In the genomic region with DNA sequence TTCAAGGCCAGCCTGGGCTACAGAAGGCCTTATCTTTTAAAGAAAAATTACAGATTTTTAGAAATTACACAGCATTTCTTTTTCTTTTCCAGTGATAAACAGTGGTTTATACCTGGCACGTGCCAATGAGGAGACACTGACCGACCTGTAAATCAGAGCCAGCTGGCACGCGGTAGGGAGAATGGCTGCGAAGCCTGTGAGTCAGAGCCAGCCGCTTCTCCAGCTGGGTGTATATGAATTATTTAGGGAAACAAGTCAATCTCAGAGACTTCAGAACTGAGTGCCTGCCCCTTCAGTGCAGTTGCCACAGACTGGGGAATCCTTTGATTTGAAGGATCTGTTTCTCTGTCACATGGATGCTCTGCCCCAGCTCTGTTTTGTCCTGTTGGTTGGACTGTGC, we compare ENCODE assay signal across 20 mouse cellular contexts. TPM values are rescaled to one million over a fixed set of nuclear protein-coding genes. Genes with fewer than 3 reads are reported as not detected.
DNase-seq lines count a peak whose midpoint lies in the region; ATAC-seq and TF ChIP-seq lines count a peak whose summit lies in the region.
"Had no signal": no experiment of that assay in that cellular context is flagged by ENCODE, and none has a peak within 500 bp of the region (broad histone marks: within the 10 kb centered on the region; RNA-seq: fewer than 3 reads in every experiment).

No protein-coding gene starts in this region.

- no peaks in the 10 kb centered on the region for H3K27me3 ChIP-seq in liver, adult 2 months (ENCODE audit: control insufficient read depth, insufficient read depth, low read length)
- H3K27me3 ChIP-seq in liver, embryonic 12.5 days (replicated peaks): no peaks in the 10 kb centered on the region
- H3K27me3 ChIP-seq: embryonic facial prominence, embryonic 13.5 days; forebrain, embryonic 12.5 days; heart, embryonic 15.5 days; hindbrain, embryonic 13.5 days had no signal

- WGBS in liver, adult 2 months: 42% methylated on average over 6 of the region's 6 CpGs
- WGBS in liver, embryonic 12.5 days (ENCODE audit: insufficient replicate concordance): 85% methylated on average over 6 of the region's 6 CpGs

- no peak overlapping the region for H3K9ac ChIP-seq in liver, adult 2 months (ENCODE audit: low read depth, low read length)
- no peak overlapping the region for H3K9ac ChIP-seq in liver, embryonic 12.5 days
- H3K9ac ChIP-seq: embryonic facial prominence, embryonic 13.5 days; forebrain, embryonic 12.5 days; heart, embryonic 15.5 days; hindbrain, embryonic 13.5 days had no signal

- no peak overlapping the region for H3K4me3 ChIP-seq in liver, adult 2 months (ENCODE audit: insufficient read depth, low read depth, low read length)
- no peak overlapping the region for H3K4me3 ChIP-seq in liver, embryonic 12.5 days
- H3K4me3 ChIP-seq: embryonic facial prominence, embryonic 13.5 days; forebrain, embryonic 12.5 days; heart, adult 2 months; heart, embryonic 15.5 days; hindbrain, embryonic 13.5 days had no signal

- no peak overlapping the region for H3K27ac ChIP-seq in liver, adult 2 months (replicated peaks; ENCODE audit: insufficient read depth, low read depth, low read length)
- H3K27ac ChIP-seq in liver, embryonic 12.5 days: no peak overlapping the region
- H3K27ac ChIP-seq: embryonic facial prominence, embryonic 13.5 days; forebrain, embryonic 12.5 days; heart, adult 2 months; heart, embryonic 15.5 days; hindbrain, embryonic 13.5 days; hindbrain, postnatal 0 days had no signal

- H3K4me1 ChIP-seq in liver, adult 2 months (ENCODE audit: control insufficient read depth, insufficient read depth, low read length): peaks cover 15% of the 10 kb centered on the region
- H3K4me1 ChIP-seq in liver, embryonic 12.5 days: no peaks in the 10 kb centered on the region
- H3K4me1 ChIP-seq: embryonic facial prominence, embryonic 13.5 days; forebrain, embryonic 12.5 days; heart, embryonic 15.5 days; hindbrain, embryonic 13.5 days had no signal

- H3K9me3 ChIP-seq in liver, embryonic 12.5 days (replicated peaks): no peaks in the 10 kb centered on the region
- H3K9me3 ChIP-seq: embryonic facial prominence, embryonic 13.5 days; forebrain, embryonic 12.5 days; heart, embryonic 15.5 days had no signal

- H3K36me3 ChIP-seq in liver, adult 2 months (ENCODE audit: control insufficient read depth, insufficient read depth, low read length): peaks cover 7% of the 10 kb centered on the region; the same call in 1 of the 2 replicates
- no peaks in the 10 kb centered on the region for H3K36me3 ChIP-seq in liver, embryonic 12.5 days
- H3K36me3 ChIP-seq: embryonic facial prominence, embryonic 13.5 days; forebrain, embryonic 12.5 days; heart, embryonic 15.5 days; hindbrain, embryonic 13.5 days had no signal

- no peak for TF ChIP-seq CTCF in liver, adult 2 months (IDR thresholded peaks at IDR 0.05; ENCODE audit: low read depth, low read length)

- peak; percentile 72; the same call in 1 of the 2 replicates for ATAC-seq in frontal cortex, adult (ENCODE audit: low TSS enrichment)
- no peak for ATAC-seq in liver, embryonic 12.5 days
- ATAC-seq: forebrain, embryonic 16.5 days; hindbrain, postnatal 0 days had no signal

- TF ChIP-seq POLR2A in liver, adult 2 months (IDR thresholded peaks at IDR 0.05; ENCODE audit: extremely low read depth, insufficient read depth, low read length): no peak

- H3K4me2 ChIP-seq in liver, embryonic 12.5 days: no peak overlapping the region
- H3K4me2 ChIP-seq: embryonic facial prominence, embryonic 13.5 days; forebrain, embryonic 12.5 days; heart, embryonic 11.5 days; heart, embryonic 15.5 days; hindbrain, embryonic 13.5 days had no signal

- no peak for DNase-seq in frontal cortex, postnatal 10 days (ENCODE audit: low spot score in 2 of 2)
- DNase-seq in liver, adult 2 months (ENCODE audit: extremely low read depth, low read depth, low spot score): peak; percentile 63
- peak; percentile 38 for DNase-seq in NIH3T3 (ENCODE audit: low read depth)
- DNase-seq in brain, adult 2 months (ENCODE audit: low read depth, low spot score): peak; percentile 70
- no peak for DNase-seq in kidney, postnatal 14 days
- DNase-seq: adrenal gland, postnatal 10 days; cerebellum, postnatal 36 days; gastrocnemius, postnatal 10 days; heart, adult 2 months; heart, postnatal 14 days had no signal

- no peaks in the 10 kb centered on the region for H3K79me2 ChIP-seq in liver, adult 2 months (ENCODE audit: control insufficient read depth, insufficient read depth, low read length)

RNA-seq across cellular contexts. Expression of gene Map3k21, which starts 21.6 kb away (rescaled TPM):
- total RNA-seq in liver, adult 2 months (2014; rRNA removed): 3.9 and 4.7 TPM in 2 replicates
- 2.6 and 2.8 TPM in 2 replicates for polyA plus RNA-seq in liver, adult 2 months (2012; rRNA removed)
- 0.02 and 0.07 TPM in 2 replicates for polyA plus RNA-seq in liver, embryonic 12.5 days (2016; fragmentation: Nextera tagmentation; extraction: Ambion mirVana)
- total RNA-seq: hematopoietic stem cell, adult 5-6 weeks had no signal

RNA-seq across cellular contexts. Expression of gene Pcnx2, which starts 33.7 kb away (rescaled TPM):
- total RNA-seq in liver, adult 2 months (2014; rRNA removed): 0.07 TPM in 1 of 2 replicates, not detected in the other
- 0.05 and 0.21 TPM in 2 replicates for polyA plus RNA-seq in liver, adult 2 months (2012; rRNA removed)
- polyA plus RNA-seq in liver, embryonic 12.5 days (2016; fragmentation: Nextera tagmentation; extraction: Ambion mirVana): 0.38 and 0.53 TPM in 2 replicates
- total RNA-seq: hematopoietic stem cell, adult 5-6 weeks had no signal

Comparison
In these comparisons a context has a peak if more than half of its experiments do, and no peak if none do; other contexts are left out.
1. DNase-seq: peak in liver, adult 2 months (single experiment), NIH3T3 (single experiment) and brain, adult 2 months (single experiment); none in frontal cortex, postnatal 10 days (0 of 2) and kidney, postnatal 14 days (single experiment).